In genomic region chr9:121760271-121761090, GRCm38 (mm10) we compare ENCODE assay signal across 8 mouse cellular contexts. TPM values are rescaled to one million over a fixed set of nuclear protein-coding genes. Genes with fewer than 3 reads are reported as not detected.
A peak's percentile ranks its signal among the peaks of the same experiment; 100 is the strongest.
DNase-seq lines count a peak whose midpoint lies in the region; ATAC-seq lines count a peak whose summit lies in the region.

No protein-coding gene starts in this region.

- no peaks in the 10 kb centered on the region for H3K9me3 ChIP-seq in liver, embryonic 12.5 days (replicated peaks)

- peak overlapping the region; percentile 61 for H3K4me3 ChIP-seq in liver, embryonic 12.5 days

- peak overlapping the region; percentile 64 for H3K9ac ChIP-seq in liver, embryonic 12.5 days

- H3K36me3 ChIP-seq in liver, embryonic 12.5 days: peaks cover 34% of the 10 kb centered on the region

- H3K27me3 ChIP-seq in liver, embryonic 12.5 days (replicated peaks): peaks cover 52% of the 10 kb centered on the region

- H3K4me1 ChIP-seq in liver, embryonic 12.5 days: peaks cover 30% of the 10 kb centered on the region

- 3% methylated on average over 43 of the region's 43 CpGs for WGBS in liver, embryonic 12.5 days (ENCODE audit: insufficient replicate concordance)

- ATAC-seq in liver, embryonic 12.5 days: peak; percentile 33

- peak; percentile 80 for DNase-seq in 3134 (ENCODE audit: extremely low read depth, insufficient read length, low spot score)
- DNase-seq in adrenal gland, adult (ENCODE audit: inconsistent age in 2 of 2, low spot score in 1 of 2): peak; percentile 81 to 86
- DNase-seq in embryo, embryonic 11.5 days (ENCODE audit: low read depth, low spot score): peak; percentile 77
- DNase-seq in heart, adult 18-20 months: peak; percentile 73 to 78
- peak; percentile 41 for DNase-seq in kidney, adult 11 months
- peak; percentile 85 for DNase-seq in neural tube, embryonic 10.5 days (ENCODE audit: extremely low spot score, low spot score)
- DNase-seq in thymus, postnatal 14 days: peak; percentile 60

- H3K4me2 ChIP-seq in liver, embryonic 12.5 days: peak overlapping the region; percentile 81

- peak overlapping the region; percentile 67 for H3K27ac ChIP-seq in liver, embryonic 12.5 days

RNA-seq across cellular contexts. Expression of gene Zfp651, which starts 1.4 kb away (rescaled TPM):
- total RNA-seq in heart, adult 18-20 months (2021): 100 to 1,000 TPM; 108 to 109 TPM
- polyA plus RNA-seq in liver, embryonic 12.5 days (2016; fragmentation: Nextera tagmentation; extraction: Ambion mirVana): 1.9 and 2.6 TPM in 2 replicates

RNA-seq across cellular contexts. Expression of gene Klhl40, which starts 16.9 kb away (rescaled TPM):
- total RNA-seq in heart, adult 18-20 months (2021): 10 to 100 TPM; 17.8 to 20.5 TPM
- 0.06 and 0.26 TPM in 2 replicates for polyA plus RNA-seq in liver, embryonic 12.5 days (2016; fragmentation: Nextera tagmentation; extraction: Ambion mirVana)

RNA-seq across cellular contexts. Expression of gene Hhatl, which starts 31.8 kb away (rescaled TPM):
- total RNA-seq in heart, adult 18-20 months (2021): 100 to 1,000 TPM in 1 of 2 experiments, 10 to 100 TPM in 1; 95.1 to 119 TPM
- polyA plus RNA-seq in liver, embryonic 12.5 days (2016; fragmentation: Nextera tagmentation; extraction: Ambion mirVana): not detected in 2 replicates

RNA-seq across cellular contexts. Expression of gene Nktr, which starts 41.5 kb away (rescaled TPM):
- 10 to 100 TPM; 26.2 to 32.4 TPM for total RNA-seq in heart, adult 18-20 months (2021)
- 34.0 and 38.9 TPM in 2 replicates for polyA plus RNA-seq in liver, embryonic 12.5 days (2016; fragmentation: Nextera tagmentation; extraction: Ambion mirVana)

RNA-seq across cellular contexts. Expression of gene Ss18l2, which starts 50.4 kb away (rescaled TPM):
- 100 to 1,000 TPM; 117 to 129 TPM for total RNA-seq in heart, adult 18-20 months (2021)
- polyA plus RNA-seq in liver, embryonic 12.5 days (2016; fragmentation: Nextera tagmentation; extraction: Ambion mirVana): 77.5 and 89.3 TPM in 2 replicates

Comparison
In these comparisons a context has a peak if more than half of its experiments do, and no peak if none do; other contexts are left out.
1. Peak in every context shown above with its lines: DNase-seq, ATAC-seq, H3K4me3 ChIP-seq and H3K27ac ChIP-seq.